Mouse (Mus musculus) c-Kit-negative CD71-positive TER-119-positive erythroid progenitor cells, embryonic 14.5 days (primary cell): ENCODE measurements around the gene Gm5431.
"Not testable (repeated sequence)": the region's sequence is repeated elsewhere in the genome, so short reads cannot be mapped to it uniquely, and the experiment has no call there.

ENCODE experiments used
- DNase-seq: peaks from one replicate; pipeline ENCODE4 v3.0.0-alpha.2; 2013; ENCODE audit warnings: low read depth, low spot score

Gm5431 gene

DNA sequence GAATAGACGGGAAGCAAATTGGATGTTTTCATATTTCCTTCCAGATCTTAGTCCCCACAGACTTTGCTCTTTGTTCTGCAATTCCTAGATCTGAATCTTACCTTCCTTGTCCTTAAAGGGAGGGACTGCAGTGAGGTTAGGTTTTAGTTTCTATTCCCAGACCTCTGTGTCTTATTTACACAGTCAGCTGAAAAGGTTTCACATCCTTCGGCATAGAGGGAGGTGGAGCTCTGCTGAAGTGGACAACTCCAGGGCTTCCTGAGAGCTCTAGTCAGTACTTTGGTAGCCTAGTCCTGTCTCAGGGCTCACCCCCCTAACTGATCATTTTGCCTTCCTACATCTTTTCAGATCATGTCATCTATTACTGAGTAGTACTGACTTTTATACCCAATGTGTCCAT lies at the start of gene Gm5431:
Gene Gm5431, minus strand, starts transcription at position 194 of the 400 bp plus-strand sequence.
- DNase-seq: no peak

DNA sequence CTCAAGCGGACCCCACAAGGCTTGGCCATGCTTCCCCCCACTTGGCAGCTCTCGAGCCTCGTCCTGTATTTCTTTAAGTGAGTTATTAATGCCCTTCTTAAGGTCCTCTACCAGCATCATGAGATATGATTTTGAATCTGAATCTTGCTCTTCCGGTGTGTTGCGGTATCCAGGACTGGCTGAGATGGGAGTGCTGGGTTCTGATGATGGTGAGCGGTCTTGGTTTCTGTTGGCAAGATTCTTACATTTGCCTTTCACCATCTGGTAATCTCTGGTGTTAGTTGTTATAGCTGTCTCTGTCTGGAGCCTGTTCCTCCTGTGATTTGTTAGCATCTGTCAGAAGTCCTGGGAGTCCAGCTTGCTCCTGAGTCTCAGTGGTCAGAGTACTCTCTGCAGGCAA lies 44.1 kb upstream of the Gm5431 start, which contains the start of gene Psme2b:
Gene Psme2b, minus strand, starts transcription at position 101 of the 400 bp plus-strand sequence.
- not testable (repeated sequence) for DNase-seq

DNA sequence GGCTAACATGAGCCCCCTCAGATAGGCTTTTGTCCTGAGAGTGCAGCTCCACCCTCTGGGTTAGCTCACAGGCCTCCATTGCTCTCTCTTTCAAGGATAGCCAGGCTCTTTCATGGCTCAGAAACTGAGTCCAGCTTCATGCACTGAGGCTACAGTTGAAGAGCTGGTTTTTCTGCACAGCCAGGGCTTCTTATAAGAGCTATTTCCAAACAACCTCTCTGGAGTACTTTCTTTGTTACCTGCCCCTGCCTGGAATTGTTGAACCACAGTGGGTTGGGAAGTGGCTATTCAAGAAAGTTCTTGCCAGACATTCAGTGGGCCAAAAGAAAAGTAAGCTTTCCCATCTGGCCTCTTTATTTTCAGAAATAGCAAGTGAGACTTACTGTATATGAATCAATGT lies 37.3 kb upstream of the Gm5431 start:
- DNase-seq: not testable (repeated sequence)

DNA sequence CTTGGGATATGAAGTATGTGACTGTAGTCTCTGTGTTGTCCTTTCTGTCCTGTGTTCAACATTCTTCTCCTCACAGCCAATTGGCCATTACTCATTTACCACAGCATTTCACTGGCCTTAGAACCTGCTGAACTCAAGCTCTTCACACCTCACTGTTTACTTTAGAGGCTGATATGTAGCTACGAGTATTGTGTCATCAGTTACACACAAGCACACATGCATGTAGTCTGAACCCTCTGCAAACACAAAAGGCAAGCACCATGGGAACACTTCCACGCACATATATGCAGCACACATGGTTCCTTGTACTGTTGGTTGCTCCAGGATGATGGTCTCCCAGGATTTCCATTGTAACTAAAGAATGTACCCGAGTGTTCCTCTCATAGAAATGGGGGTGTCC lies 33.3 kb upstream of the Gm5431 start:
- not testable (repeated sequence) for DNase-seq

DNA sequence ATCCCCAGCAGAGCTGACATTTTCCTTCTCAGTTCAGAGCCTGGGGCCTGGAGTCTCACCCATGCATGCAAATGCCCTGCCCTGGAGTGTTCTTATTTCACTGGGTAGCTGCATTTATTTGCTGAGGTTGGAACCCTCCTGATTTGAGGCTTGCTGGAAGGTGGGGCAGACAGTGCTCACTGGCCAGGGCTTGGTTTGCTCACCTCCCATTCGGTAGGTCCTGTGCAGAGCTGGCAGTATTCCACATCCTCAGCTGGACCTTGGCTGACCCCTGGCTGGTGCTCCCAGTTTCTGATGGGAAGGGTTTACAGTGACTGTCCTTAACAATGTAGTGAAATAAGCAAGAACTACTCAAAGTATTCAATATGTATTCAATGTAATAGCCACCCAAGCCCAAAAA lies 31.9 kb upstream of the Gm5431 start:
- DNase-seq: not testable (repeated sequence)

DNA sequence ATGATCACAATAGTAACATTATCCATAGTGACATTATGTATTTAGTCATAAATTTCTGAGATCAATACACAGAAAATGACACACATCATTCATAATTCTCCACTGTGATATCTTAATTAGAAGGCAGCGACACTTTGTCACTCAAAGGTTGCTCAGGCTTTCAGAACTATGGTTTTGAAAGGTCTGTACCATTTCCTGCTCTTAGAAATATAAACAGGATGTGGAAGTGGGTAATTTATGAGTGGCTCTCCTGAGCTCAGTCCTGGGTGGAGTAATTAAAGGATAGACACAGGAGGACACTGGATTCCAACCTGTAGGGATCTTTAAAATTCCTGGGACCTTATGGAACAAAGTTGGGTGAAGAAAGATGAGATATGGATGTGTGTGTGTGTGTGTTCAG lies 31.4 kb upstream of the Gm5431 start:
- DNase-seq: not testable (repeated sequence)

DNA sequence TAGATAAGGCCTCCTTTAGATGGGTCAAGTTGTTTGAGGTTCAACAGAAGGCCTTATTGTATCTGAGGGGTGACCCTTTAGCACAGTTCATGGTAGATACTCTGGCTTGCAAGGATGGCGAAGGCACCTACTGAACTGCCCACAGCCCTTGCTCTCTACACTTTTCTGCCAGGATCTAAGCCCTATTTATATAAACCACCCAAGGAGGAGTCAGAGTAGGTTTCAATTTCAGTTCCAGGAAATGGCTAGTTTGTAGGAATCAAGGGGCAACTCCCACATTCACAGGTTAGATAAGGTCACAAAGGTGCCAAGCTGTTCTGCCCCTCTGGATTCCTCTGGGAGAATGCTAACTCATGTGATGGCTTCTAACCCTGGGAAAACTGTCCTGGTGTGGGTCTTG lies 26.1 kb upstream of the Gm5431 start:
- DNase-seq: not testable (repeated sequence)

DNA sequence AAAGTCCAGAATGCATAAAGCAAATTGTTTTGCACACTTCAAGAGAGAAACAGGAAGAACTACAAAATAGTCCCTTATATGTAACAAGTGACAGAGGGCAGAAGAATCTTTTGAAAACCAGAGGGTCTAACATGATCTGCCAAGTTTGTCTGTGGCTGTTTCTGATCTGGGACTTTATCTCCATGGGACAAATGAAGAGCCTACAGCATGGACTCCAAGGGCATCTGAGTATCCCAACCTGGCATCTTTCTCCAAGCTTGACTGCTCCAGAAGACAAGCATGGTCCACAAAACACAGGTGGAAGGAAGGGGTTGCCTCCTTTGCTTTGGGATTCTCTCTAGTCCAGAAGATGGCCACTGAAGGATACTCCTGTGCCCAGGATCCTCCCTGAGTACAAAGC lies 24.4 kb upstream of the Gm5431 start:
- DNase-seq: not testable (repeated sequence)

DNA sequence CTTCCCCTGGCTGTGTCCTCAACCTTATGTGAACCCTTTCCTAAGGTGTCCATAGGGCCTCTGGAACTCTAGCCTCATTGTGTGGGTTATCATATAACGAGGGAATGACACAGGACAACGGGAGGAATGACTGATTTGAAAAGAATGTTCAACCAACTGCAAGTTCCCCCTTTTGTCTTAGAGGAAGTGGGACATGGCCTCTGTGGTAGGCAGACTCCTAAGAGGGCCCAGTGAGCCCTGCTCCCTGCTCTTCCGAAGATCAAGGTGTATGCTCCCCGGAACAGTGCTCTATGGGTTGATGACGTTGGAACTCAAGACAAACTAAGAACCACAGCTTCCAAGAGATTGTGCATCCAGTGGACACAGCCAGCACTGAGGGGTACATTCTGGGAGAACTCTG lies 21.8 kb upstream of the Gm5431 start:
- not testable (repeated sequence) for DNase-seq

DNA sequence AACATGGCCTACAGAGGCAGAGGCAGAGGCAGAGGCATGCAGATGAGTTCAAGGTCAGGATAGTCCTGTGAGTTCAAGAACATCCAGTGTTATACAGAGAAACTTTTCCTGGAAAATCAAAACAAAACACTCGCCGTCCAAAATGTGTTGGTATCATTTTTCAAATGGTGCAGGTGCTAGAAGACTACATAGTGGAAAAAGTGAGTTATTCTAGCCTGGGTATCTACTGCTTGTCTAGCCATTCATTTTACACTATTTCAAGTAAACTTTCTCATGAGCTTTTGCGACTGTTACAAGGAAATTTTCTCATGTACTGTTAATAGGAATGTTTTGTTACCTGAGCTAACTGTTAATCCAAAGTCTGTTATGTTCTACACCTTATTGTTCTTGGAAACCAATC lies 16.4 kb upstream of the Gm5431 start:
- no peak for DNase-seq

DNA sequence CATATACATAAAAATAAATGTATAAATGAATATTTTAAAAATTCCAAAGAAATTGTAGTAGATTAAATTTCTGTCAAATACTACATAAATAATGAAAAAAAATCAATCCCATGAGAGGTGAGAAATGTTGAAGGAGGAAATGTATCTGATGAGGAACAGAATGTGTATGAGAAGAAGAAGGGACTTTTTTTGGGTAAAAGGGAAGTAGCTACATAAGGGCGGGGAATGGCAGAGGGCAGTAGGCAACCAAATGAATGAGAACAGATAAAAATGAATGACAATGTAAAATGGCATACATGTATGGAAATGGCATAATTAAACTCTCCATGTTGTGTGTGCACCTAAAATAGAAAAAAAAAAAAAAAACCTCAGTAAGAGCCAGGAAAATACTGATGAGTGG lies 11.6 kb upstream of the Gm5431 start:
- no peak for DNase-seq

DNA sequence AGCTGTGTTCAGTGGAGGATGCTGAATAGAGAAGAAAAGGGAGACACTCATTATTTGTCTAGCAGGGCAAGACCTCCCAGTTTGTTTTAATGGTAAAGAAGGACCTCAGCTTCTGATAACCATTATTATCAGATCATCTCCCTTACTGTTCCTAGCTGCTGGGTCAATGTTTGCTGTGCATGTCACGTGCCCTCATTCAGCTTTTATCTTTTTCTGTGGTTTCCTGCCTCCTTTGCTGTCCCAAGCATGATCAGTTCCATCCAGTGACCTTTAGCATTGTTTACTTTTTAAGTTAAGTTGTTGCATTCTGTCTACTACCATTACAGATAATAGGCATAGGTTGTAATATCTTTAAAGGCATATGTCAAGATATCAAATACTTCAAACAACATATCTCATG lies 6.4 kb upstream of the Gm5431 start:
- no peak for DNase-seq

DNA sequence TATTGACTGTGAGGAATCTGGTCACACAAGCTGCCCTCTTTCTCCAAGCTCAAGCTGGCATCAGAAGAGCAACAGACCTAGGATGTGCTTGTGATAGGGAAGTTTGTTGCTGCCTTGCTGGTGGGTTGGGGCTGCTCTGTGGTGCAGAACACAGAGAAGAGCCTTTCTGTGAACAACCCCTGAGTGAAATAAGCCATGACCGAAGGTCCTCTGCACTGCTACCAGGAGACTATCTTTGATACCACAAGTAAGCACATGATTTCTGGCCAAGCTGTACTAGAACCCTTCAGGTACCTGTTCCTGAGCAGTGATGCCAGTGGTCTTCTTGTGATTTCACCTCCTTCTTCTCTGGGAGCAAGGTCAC lies 465 bp downstream of the Gm5431 start:
- not testable (repeated sequence) for DNase-seq

DNA sequence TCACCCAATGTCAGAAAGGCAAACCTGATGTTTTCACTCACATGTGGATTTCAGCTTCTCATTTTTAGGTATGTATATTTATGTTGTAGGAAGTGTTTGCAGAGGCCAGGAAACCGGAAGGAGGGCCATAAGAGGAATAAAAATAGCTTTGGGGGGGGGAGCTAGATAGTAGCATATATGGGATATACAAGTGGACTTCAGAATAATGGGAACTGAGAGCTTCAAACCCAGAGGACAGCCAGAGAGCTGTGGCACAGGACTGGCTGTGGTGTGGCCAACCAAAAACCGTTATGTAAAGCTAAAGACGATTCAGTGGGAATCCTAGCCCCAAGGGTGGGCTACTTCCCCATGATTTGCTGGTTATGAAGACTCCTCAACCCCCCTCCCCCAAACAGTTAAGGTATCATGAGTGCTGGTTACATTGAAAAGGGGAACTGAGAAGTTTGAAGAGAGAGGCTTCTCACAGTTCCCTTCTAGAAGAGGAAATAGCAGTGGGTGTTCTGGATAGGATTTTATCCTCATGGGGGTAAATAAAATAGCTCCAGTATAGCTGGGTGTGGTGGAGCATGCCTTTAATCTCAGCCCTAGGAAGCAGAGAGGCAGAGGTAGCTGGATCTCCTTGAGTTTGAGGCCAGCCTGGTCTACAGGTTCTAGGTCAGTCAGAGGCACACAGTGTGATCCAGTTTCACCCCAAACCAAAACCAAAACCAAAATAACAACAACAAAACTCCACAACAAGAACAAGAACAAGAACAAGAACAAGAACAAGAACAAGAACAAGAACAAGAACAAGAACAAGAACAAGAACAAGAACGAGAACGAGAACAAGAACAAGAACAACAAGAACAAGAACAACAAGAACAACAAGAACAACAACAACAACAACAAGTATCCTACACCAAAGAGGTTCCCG lies 1.1 kb downstream of the Gm5431 start:
- not testable (repeated sequence) for DNase-seq

DNA sequence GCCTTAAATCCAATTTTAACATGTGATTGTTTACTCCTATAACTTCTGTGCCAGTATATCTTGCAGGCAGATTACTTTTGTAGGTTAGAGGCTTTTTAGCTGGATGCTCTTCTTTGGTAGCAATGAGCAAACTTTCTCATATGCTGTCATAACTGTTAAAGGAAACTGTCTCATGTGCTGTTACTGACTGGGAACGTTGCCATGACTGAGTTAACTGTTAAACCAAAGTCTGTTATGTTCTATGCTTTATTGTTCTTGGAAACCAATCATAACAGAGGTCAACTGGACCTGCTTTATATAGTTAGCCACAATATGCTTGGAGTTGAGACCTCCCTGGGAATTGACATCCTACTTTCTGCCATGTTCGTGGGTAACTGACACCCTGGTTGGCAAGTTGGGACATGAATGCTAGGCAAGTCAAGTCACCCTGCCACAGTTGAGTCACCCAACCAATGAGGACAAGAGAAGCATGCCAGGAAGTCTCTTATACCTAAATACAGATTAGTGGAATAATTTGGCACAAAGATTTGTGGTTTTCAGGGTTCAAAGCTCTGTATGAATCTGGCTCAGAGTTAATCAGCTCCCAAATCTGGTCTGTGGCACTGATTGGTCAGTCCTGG lies 3.1 kb downstream of the Gm5431 start:
- no peak for DNase-seq

DNA sequence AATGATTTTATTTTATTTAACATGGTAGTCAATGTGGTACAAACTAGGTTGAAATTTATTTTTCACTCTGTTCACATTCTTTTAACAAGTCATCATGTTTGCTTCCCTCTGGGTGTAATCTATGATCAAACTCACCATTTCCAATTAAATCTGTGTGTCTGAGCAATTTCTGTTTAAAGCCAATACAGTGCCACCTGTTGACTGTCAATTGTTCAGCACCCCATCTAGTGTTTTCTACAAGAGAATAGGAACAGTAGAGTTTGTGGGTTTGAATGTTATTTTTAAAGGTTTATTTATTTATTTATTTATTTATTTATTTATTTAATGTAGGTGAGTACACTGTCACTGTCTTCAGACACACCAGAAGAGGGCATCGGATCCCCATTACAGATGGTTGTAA lies 25.3 kb downstream of the Gm5431 start:
- no peak for DNase-seq

DNA sequence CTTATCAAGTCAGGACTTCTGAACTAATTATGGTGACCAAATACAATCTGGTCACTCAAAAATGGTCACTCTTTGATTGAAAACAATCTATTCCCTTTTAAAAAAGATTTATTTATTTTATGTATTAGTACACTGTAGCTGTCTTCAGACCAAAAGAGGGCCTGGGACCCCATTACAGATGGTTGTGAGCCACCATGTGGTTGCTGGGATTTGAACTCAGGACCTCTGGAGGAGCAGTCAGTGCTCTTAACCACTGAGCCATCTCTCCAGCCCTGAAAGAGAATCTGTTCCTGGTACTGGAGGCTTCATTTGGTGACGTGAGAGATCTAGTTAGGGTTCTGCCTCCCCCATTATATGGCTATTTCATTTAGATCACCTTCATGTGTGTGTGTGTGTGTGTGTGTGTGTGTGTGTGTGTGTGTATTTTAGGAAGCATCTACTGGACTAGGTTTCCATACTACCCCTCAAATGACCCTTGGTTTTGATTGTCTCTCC lies 26.6 kb downstream of the Gm5431 start:
- not testable (repeated sequence) for DNase-seq

DNA sequence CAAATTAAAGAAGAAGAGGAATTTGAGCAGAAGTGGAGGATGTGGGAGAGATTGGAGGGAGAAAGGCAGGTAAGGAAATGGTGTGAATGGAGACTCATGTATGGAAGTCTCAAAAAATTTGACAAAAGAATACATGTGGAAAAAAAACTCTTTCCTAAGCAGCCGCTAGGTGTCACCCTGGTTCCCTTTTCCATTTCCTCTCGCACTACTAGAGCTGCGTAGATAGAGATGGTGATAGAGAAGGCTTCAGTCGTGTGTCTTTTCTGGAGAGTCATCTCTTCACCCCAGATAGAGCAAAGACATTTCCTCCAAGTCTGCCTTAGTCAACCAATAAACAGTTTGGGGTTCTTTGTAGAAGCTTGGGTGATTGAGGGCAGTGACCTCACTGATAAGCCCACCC lies 27.5 kb downstream of the Gm5431 start:
- DNase-seq: no peak

DNA sequence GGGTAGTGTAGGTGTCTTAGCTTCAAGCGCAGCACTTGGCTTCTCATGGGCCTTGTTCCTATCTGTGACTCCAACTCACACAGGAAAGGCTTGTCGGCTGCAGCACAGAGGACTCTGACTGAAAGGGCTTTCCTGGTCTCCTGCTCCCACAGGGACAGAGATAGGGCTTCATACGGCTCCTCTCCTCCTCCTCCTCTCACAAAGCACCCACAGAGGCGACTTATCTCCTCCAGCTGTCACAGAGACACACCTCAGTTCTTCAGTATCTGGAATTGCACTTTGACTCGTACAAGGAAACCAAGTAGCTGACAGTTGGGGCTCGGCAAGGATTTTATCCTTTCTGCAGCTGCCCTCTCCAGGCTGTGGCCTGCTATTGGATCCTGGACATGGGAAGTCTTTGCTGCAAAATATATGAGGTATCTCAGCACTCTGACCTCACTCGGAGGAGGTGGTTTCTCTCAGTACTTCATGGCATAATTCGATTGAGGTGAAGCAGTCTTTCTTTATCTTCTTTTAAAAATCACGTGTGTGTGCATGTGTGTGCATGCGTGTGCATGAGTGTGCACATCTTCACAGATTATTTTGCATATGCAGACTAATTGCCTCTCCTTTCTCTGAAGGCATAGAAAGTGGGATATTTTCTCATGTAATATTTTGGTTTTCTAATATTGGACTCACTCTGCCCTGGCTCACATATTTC lies 28.3 kb downstream of the Gm5431 start:
- peak; percentile 61 for DNase-seq

DNA sequence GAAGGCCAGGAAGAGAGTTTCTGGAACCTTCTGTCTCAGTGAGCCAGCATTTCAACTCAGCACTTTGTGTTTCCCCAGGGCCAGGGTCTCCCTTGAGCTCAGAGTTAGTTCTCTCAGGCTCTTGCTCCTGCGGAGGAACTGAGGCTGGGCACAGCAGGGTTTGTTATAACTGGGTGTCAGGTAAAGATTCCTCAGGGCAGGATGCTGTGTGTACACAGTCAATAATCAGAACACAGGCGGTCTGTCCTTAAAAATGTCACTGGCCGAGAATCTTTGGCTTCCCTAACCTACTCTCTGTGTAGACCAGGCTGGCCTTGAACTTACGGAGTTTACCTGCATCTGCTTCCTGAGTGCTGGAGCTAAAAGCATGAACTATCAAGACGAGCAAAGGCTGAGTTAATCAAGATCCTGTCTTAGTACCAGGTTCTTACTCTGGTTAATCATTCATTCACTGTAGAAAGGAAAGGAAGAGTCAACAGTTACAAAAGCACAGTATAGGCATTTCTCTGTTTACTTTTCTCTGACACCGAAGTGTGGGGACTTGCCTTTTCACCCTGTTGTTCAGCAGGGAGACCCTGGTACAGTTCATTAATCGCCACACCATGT lies 29.2 kb downstream of the Gm5431 start:
- DNase-seq: no peak

DNA sequence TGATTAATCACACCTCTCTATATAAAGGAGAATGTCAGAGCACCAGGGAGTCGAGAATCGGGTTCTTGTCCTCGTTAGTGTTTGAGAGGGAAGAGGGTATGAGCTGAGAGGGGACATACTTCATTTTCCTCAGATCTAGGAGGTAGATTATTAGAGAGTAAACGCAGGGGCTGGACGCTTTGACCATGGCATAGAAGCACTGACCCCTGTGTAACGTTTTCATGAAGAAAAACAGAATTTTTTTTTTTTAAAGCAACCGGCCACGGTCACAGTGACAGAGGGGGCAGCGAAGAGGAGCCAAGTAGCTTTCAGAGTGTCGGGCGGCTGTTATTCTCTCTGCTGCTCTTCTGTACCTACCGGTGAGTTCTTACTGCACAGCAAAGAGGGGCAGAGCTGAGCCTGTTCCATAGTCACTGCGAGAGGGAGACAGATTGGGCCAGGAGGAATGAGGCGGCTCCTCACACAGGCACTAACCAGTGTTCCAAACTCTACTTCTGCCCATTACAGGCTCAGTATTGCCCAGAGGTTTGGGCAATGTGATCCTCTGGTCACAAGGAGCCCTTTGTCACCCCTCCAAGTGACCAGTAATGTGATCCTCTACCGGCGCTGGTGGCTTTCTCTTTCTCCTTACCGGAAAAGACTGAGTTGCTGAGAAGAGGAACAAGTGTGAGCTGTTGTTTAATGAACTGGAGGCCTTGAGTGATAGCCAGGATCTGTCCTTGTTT lies 30.0 kb downstream of the Gm5431 start:
- no peak for DNase-seq
